Mouse (Mus musculus) testis, adult 2 months (tissue): ENCODE measurements around the gene 9530068E07Rik.

ENCODE experiments used
- CTCF ChIP-seq: fragments of 200-500 bp; IDR thresholded peaks from 2 replicates; pipeline ENCODE4 v1.5.1; 2012; ENCODE audit warnings: low read depth, mild to moderate bottlenecking, inconsistent platforms, low read length, moderate library complexity; ENCODE audit not compliant: control insufficient read depth, insufficient read depth, insufficient replicate concordance
- POLR2A ChIP-seq: fragments of 200-500 bp; IDR thresholded peaks from 2 replicates; pipeline ENCODE4 v1.6.1; 2012; ENCODE audit warnings: low read depth, mild to moderate bottlenecking, inconsistent platforms, low read length, moderate library complexity; ENCODE audit not compliant: control insufficient read depth

DNA sequence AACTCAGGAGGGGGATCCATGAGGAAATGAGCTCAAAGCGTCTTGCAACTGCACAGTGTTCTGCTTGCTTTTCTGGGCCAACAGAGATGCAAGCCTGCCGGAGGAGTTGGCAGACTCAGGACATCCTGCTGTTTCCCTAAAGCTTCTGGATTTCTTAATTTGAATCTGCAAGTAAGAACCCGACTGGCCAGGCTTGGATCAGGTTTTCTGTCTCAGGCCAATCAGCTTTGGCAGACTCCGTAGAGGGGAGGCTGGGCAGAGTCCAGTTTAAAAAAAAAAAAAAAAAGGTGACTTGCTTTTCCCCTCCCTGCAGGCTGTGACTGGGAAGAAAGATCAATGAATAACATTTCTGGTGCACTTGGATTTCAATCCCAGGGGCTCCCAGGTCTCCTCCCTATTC, 37.7 kb upstream of the 9530068E07Rik start:
- TF ChIP-seq CTCF, result no peak
- TF ChIP-seq POLR2A, result no peak
